Mouse (Mus musculus) liver, embryonic 14.5 days (tissue): ENCODE results near the gene Prkg1. TPM values are rescaled to one million over a fixed set of nuclear protein-coding genes. Genes with fewer than 3 reads are reported as not detected.

Source experiments
- ATAC-seq: fragments of 200-750 bp; cut with Nextera tagmentation; 2 replicates; pipeline ENCODE4 v1.8.0; 2017; ENCODE audit warnings: moderate number of reproducible peaks, mild to moderate bottlenecking, moderate library complexity; ENCODE audit not compliant: insufficient read depth
- DNase-seq, 3 experiments: peaks; one replicate each; pipeline ENCODE4 v3.0.0-alpha.2; 2012 to 2013; ENCODE audit warnings: low read depth in 3 of 3, low spot score in 3 of 3
- H3K27ac ChIP-seq: fragments of 300-500 bp; sonication (generic); 2 replicates; pipeline ENCODE4 v1.5.1; 2014; ENCODE audit warnings: moderate library complexity, mild to moderate bottlenecking, control low read depth, inconsistent platforms
- H3K27me3 ChIP-seq: fragments of 300-500 bp; sonication (generic); 2 replicates; pipeline ENCODE4 v1.6.1; 2014; ENCODE audit warnings: mild to moderate bottlenecking, low read length, moderate library complexity; ENCODE audit not compliant: control insufficient read depth, insufficient read depth
- H3K36me3 ChIP-seq: fragments of 300-500 bp; sonication (generic); replicated peaks from 2 replicates; pipeline ENCODE4 v1.6.1; 2014; ENCODE audit warnings: low read depth; ENCODE audit not compliant: control insufficient read depth, insufficient read depth
- H3K4me1 ChIP-seq, 2 experiments: fragments of 200-500 bp in 1 of 2; fragments of 300-500 bp in 1 of 2; sonication (generic) in 1 of 2; replicated peaks; 2 replicates each; pipeline ENCODE4 v1.6.1; 2012 to 2014; ENCODE audit warnings: antibody characterized with exemption in 1 of 2, inconsistent platforms in 1 of 2, low read length in 1 of 2; ENCODE audit not compliant: control insufficient read depth in 2 of 2, insufficient read depth in 2 of 2
- H3K4me2 ChIP-seq: fragments of 300-500 bp; sonication (generic); 2 replicates; pipeline ENCODE4 v1.6.1; 2014; ENCODE audit warnings: low read depth, mild to moderate bottlenecking, control low read depth, moderate library complexity
- H3K4me3 ChIP-seq, 2 experiments: fragments of 200-500 bp in 1 of 2; fragments of 300-500 bp in 1 of 2; sonication (generic) in 1 of 2; 2 replicates each; pipeline ENCODE4 v1.5.1; 2012 to 2014; ENCODE audit warnings: low read depth in 2 of 2, low read length in 2 of 2, mild to moderate bottlenecking in 2 of 2, control low read depth in 1 of 2, inconsistent platforms in 1 of 2, moderate library complexity in 1 of 2; ENCODE audit not compliant: insufficient read depth in 1 of 2
- H3K9ac ChIP-seq: fragments of 300-500 bp; sonication (generic); replicated peaks from 2 replicates; pipeline ENCODE4 v1.6.1; 2014; ENCODE audit warnings: mild to moderate bottlenecking, control low read depth, moderate library complexity
- H3K9me3 ChIP-seq: fragments of 300-500 bp; sonication (generic); 2 replicates; pipeline ENCODE4 v1.6.1; 2016; ENCODE audit warnings: low read length, mixed read lengths; ENCODE audit not compliant: control insufficient read depth
- CTCF ChIP-seq: IDR thresholded peaks from 2 replicates; pipeline ENCODE4 v1.5.1; 2016; ENCODE audit warnings: antibody characterized with exemption, low read depth, control low read depth
- EP300 ChIP-seq: IDR thresholded peaks from 2 replicates; pipeline ENCODE4 v1.6.1; 2016; ENCODE audit warnings: antibody characterized with exemption, low read depth
- WGBS: fragments of 180-500 bp; shearing (Covaris S2); extraction: QIAGEN DNeasy Blood & Tissue Kit; methylation state at CpG from one replicate; pipeline ENCODE4 v1.1.7; 2014; ENCODE audit not compliant: insufficient replicate concordance; 5-methylcytosine and 5-hydroxymethylcytosine counted together
- polyA plus RNA-seq, 2 experiments: library from polyadenylated mRNA; depleted of rRNA in 1 of 2; stranded (reverse) in 1 of 2; unstranded in 1 of 2; fragments of >200 nt; fragmentation: Nextera tagmentation in 1 of 2; extraction: Ambion mirVana in 1 of 2; gene quantifications; 2 replicates each; pipeline versions ENCODE4 v1.2.1 to v1.2.3; 2012 to 2014

The Prkg1 gene
- polyA plus RNA-seq, 2 experiments, result 0.47 to 0.50 TPM

GRCm38 (mm10) chr19:30931469-30932192 is 833.2 kb downstream of the Prkg1 start:
- 64% methylated on average over 5 of the region's 5 CpGs for WGBS

GRCm38 (mm10) chr19:30924032-30924431 is 840.8 kb downstream of the Prkg1 start:
- Histone ChIP-seq H3K9me3 (no peaks in the 10 kb centered on the region), H3K4me1 (no peaks in the 10 kb centered on the region), H3K36me3 (no peaks in the 10 kb centered on the region), H3K27ac (no peak overlapping the region), H3K27me3 (no peaks in the 10 kb centered on the region), H3K9ac (no peak overlapping the region), H3K4me2 (no peak overlapping the region), H3K4me3 (no peak overlapping the region)
- DNase-seq (no peak), ATAC-seq (no peak)
- TF ChIP-seq EP300 (no peak), CTCF (no peak)
- 56% methylated on average over 1 of the region's 1 CpGs for WGBS

More at GRCm38 (mm10) chr19:30931469-30932192, 833.2 kb downstream of the Prkg1 start:
- Histone ChIP-seq H3K4me3 (no peak overlapping the region), H3K9ac (no peak overlapping the region), H3K36me3 (no peaks in the 10 kb centered on the region), H3K27me3 (no peaks in the 10 kb centered on the region), H3K4me2 (no peak overlapping the region), H3K27ac (no peak overlapping the region), H3K9me3 (no peaks in the 10 kb centered on the region), H3K4me1 (no peaks in the 10 kb centered on the region)
- no peak for DNase-seq
- no peak for ATAC-seq
- TF ChIP-seq CTCF (no peak), EP300 (no peak)

- Histone ChIP-seq H3K9ac (no peak overlapping the region), H3K36me3 (no peaks in the 10 kb centered on the region), H3K4me2 (no peak overlapping the region), H3K4me1 (no peaks in the 10 kb centered on the region), H3K27ac (no peak overlapping the region), H3K27me3 (no peaks in the 10 kb centered on the region), H3K9me3 (no peaks in the 10 kb centered on the region), H3K4me3 (no peak overlapping the region)
- DNase-seq, result no peak
- TF ChIP-seq CTCF, result peak; percentile 43; the same call in 1 of the 2 replicates
- no peak for TF ChIP-seq EP300
- ATAC-seq, result no peak
Observed at GRCm38 (mm10) chr19:30902290-30902689, 862.5 kb downstream of the Prkg1 start.

GRCm38 (mm10) chr19:30901025-30901424 is 863.8 kb downstream of the Prkg1 start:
- Histone ChIP-seq H3K9me3 (no peaks in the 10 kb centered on the region), H3K4me1 (no peaks in the 10 kb centered on the region), H3K27me3 (no peaks in the 10 kb centered on the region), H3K4me3 (no peak overlapping the region), H3K9ac (no peak overlapping the region), H3K4me2 (no peak overlapping the region), H3K27ac (no peak overlapping the region), H3K36me3 (no peaks in the 10 kb centered on the region)
- no peak for TF ChIP-seq EP300
- TF ChIP-seq CTCF, result no peak
- WGBS, result 23% methylated on average over 3 of the region's 3 CpGs
- ATAC-seq (no peak), DNase-seq (no peak)

GRCm38 (mm10) chr19:30890377-30890776 is 874.5 kb downstream of the Prkg1 start:
- no peak overlapping the region for H3K4me3 ChIP-seq
- no peak for DNase-seq

More at GRCm38 (mm10) chr19:30890377-30890776, 874.5 kb downstream of the Prkg1 start:
- H3K36me3 ChIP-seq, result no peaks in the 10 kb centered on the region
- no peak overlapping the region for H3K4me2 ChIP-seq
- ATAC-seq, result no peak
- no peak overlapping the region for H3K27ac ChIP-seq
- H3K9ac ChIP-seq, result no peak overlapping the region
- WGBS, result 66% methylated on average over 2 of the region's 2 CpGs
- no peaks in the 10 kb centered on the region for H3K4me1 ChIP-seq
- no peaks in the 10 kb centered on the region for H3K9me3 ChIP-seq
- no peak for TF ChIP-seq EP300
- TF ChIP-seq CTCF, result no peak
- no peaks in the 10 kb centered on the region for H3K27me3 ChIP-seq
